Mouse (Mus musculus): ENCODE data around the gene Iqschfp. TPM values are rescaled to one million over a fixed set of nuclear protein-coding genes. Genes with fewer than 3 reads are reported as not detected.

Iqschfp gene
- polyA plus RNA-seq, 1 experiment from 2014 or later: not detected

DNA sequence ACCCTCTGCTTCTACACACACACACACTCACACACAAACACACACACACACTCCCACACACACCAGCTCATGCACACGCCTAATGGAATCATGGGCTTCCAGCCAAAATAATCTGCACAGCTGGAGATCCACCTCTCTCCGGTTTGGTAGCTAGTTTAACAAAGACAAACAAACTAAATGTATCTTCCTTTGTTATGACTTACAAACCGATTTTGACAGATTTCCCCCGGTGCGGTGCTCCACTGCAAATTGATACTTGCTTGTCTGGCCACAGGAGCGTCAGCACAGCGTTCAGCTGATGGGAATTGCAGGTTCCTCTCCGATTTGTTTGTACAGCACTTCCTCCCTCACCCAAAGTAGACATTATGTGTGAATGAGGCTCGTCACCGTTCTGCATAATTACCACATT, 483.1 kb downstream of the Iqschfp start:
- Histone ChIP-seq H3K9me3 (no peaks in the 10 kb centered on the region), H3K27me3 (no peaks in the 10 kb centered on the region), H3K9ac (no peak overlapping the region), H3K36me3 (no peaks in the 10 kb centered on the region), H3K4me1 (no peaks in the 10 kb centered on the region), H3K27ac (no peak overlapping the region), H3K4me3 (no peak overlapping the region), H3K4me2 (no peak overlapping the region)
- ATAC-seq (ENCODE audit: insufficient number of reproducible peaks, insufficient read depth, low FRiP score, low TSS enrichment, low read depth): no peak
- WGBS: 46% methylated on average over 10 of the region's 10 CpGs

DNA sequence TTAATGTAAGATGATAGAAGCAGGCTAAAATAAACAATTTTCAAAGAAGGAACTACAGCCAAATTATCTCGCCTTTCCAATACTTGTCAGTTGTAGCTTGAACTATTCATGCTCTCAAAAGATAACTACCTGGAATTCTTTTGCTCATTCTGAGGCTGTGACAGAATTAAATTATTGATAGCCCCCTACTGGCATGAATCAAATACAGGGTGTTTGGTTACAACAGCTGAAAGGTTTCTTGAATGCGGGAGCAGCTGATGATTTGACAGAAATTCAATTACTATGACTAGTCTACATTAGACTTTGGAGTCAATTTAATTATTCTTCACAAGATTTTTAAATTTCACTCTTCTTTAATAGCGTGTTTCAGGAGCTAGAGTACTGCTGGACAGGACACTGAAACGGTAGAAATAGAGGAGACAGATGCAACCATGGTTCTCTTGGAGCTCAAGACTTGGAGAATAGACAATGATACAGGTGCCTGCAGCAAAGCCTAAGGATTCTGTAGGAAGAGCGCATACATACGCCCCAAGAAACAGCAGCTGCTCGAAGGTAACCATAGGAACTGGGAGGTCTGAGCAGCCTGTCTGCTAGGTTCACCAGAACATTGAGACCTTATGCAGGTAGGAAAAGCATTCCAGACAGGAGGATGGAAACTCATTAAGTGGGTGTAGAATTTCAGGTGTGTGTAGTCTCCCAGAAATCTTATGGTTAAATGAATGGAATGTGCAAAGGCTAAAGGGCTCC, 485.6 kb downstream of the Iqschfp start:
- 62% methylated on average over 7 of the region's 7 CpGs for WGBS
- no peak for ATAC-seq (ENCODE audit: insufficient number of reproducible peaks, insufficient read depth, low FRiP score, low TSS enrichment, low read depth)
- H3K4me2 ChIP-seq: no peak overlapping the region
- no peak overlapping the region for H3K4me3 ChIP-seq
- H3K27me3 ChIP-seq: no peaks in the 10 kb centered on the region
- H3K27ac ChIP-seq: no peak overlapping the region
- no peaks in the 10 kb centered on the region for H3K36me3 ChIP-seq
- no peaks in the 10 kb centered on the region for H3K9me3 ChIP-seq
- H3K9ac ChIP-seq: no peak overlapping the region
- H3K4me1 ChIP-seq: no peaks in the 10 kb centered on the region

DNA sequence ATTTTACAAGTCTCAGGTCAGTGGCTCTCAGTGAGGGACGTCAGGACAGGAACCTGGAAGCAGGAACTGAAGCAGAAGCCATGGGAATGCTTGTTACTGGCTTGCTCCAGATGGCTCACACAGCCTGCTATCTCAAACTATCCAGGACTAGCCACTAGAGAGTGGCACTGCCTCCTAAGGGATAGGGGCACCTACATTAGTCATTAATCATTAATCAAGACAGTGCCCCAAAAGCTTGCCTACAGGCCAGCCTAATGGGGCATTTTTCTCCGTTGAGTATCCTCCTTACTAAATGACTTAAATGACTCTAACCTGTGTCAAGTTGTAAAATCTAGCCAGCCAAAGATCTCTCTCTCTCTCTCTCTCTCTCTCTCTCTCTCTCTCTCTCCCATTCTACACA, 486.8 kb downstream of the Iqschfp start:
- WGBS: 63% methylated on average over 2 of the region's 2 CpGs
- no peaks in the 10 kb centered on the region for H3K36me3 ChIP-seq
- no peak overlapping the region for H3K9ac ChIP-seq
- no peak overlapping the region for H3K4me3 ChIP-seq
- H3K9me3 ChIP-seq: no peaks in the 10 kb centered on the region
- H3K27me3 ChIP-seq: no peaks in the 10 kb centered on the region
- no peak for ATAC-seq (ENCODE audit: insufficient number of reproducible peaks, insufficient read depth, low FRiP score, low TSS enrichment, low read depth)
- H3K4me1 ChIP-seq: no peaks in the 10 kb centered on the region
- H3K27ac ChIP-seq: no peak overlapping the region
- H3K4me2 ChIP-seq: no peak overlapping the region

DNA sequence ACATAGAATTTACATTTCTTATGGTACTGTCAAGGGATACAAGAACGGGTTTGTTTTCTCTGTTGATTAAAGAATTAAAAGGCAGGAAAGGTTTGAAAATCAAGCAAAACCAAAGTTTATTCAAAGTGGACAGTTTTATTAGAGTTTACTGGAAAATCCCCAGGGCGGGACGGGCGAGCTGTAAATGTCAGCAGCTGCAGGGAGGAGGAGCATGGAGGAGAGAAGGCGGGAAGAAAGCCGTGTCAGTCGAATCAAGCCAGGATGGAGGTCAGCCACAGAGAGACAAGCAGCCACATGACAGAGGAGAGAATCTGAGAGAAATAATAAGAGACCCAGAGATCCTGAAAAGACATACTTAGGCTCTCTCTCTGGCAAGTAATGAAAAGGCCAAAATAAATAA, 487.2 kb downstream of the Iqschfp start:
- H3K4me3 ChIP-seq: no peak overlapping the region
- H3K4me1 ChIP-seq: no peaks in the 10 kb centered on the region
- H3K9ac ChIP-seq: no peak overlapping the region
- H3K36me3 ChIP-seq: no peaks in the 10 kb centered on the region
- ATAC-seq (ENCODE audit: insufficient number of reproducible peaks, insufficient read depth, low FRiP score, low TSS enrichment, low read depth): no peak
- WGBS: 38% methylated on average over 7 of the region's 7 CpGs
- H3K27ac ChIP-seq: no peak overlapping the region
- H3K27me3 ChIP-seq: no peaks in the 10 kb centered on the region
- no peak overlapping the region for H3K4me2 ChIP-seq
- no peaks in the 10 kb centered on the region for H3K9me3 ChIP-seq

DNA sequence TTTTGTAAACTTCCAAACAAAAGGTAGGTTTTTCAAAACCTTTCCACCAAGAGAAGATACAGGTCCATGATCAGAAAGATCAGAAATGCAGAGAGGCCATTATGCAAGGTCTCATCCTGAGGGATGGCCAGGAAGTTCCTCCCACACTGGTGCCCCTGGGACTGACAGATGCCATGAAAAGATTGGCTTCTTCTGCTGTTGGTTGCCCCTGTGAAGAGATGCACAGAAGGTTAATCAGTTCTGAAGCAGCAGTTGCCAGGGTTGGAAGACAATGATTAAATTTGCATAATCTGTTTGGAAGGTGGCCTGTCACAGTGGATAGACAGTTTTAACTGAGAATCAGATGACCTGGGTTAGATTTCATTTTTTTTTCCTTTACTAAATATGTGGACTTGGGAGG, 491.6 kb downstream of the Iqschfp start:
- no peaks in the 10 kb centered on the region for H3K36me3 ChIP-seq
- H3K27me3 ChIP-seq: no peaks in the 10 kb centered on the region
- no peak for ATAC-seq (ENCODE audit: insufficient number of reproducible peaks, insufficient read depth, low FRiP score, low TSS enrichment, low read depth)
- no peak overlapping the region for H3K4me2 ChIP-seq
- H3K4me3 ChIP-seq: no peak overlapping the region
- H3K27ac ChIP-seq: no peak overlapping the region
- no peaks in the 10 kb centered on the region for H3K4me1 ChIP-seq
- H3K9ac ChIP-seq: no peak overlapping the region
- H3K9me3 ChIP-seq: no peaks in the 10 kb centered on the region

DNA sequence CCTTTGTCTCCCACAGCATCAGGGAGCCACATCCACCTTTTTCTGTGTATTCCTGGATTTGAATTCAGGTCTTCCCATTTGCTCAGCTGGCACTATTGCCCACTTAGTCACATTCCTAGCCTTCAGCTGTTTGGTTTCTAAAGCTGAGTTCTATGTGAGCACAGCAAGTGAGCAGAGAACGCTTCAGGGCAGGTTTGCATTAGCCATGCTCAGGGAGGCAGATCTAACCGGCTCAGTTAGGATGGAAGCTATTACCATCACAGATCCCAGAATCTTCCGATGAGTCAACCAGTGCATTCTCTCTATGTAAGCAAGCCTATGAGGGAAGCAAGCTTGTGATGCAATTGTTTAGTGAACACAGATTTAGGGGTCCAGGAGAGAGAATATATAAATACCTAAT, 493.5 kb downstream of the Iqschfp start:
- 49% methylated on average over 3 of the region's 3 CpGs for WGBS
- no peak for ATAC-seq (ENCODE audit: insufficient number of reproducible peaks, insufficient read depth, low FRiP score, low TSS enrichment, low read depth)

DNA sequence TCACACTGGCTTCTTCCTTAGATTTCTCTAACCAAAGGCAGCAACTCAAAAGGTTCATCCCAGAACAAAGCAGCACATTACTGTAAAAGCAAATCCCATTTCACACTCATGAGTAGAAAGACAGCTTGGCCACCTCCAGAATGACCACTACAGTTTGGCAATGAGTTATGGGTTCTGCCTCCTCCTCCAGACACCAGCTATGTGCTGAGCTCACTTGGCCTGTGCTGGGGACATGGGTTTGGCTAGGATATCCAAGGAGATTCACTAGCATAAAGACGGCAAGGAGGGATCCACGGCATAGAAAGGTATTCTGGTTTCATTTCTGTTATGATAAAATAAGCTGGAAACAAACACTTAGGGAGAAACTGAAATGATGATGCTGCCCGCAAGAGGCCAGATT, 496.0 kb downstream of the Iqschfp start:
- no peaks in the 10 kb centered on the region for H3K4me1 ChIP-seq
- no peak overlapping the region for H3K4me2 ChIP-seq
- WGBS: 93% methylated on average over 3 of the region's 3 CpGs
- no peaks in the 10 kb centered on the region for H3K9me3 ChIP-seq
- no peak overlapping the region for H3K27ac ChIP-seq
- H3K4me3 ChIP-seq: no peak overlapping the region
- H3K36me3 ChIP-seq: no peaks in the 10 kb centered on the region
- ATAC-seq (ENCODE audit: insufficient number of reproducible peaks, insufficient read depth, low FRiP score, low TSS enrichment, low read depth): no peak
- H3K27me3 ChIP-seq: no peaks in the 10 kb centered on the region
- H3K9ac ChIP-seq: no peak overlapping the region

More for the DNA sequence above, 493.5 kb downstream of the Iqschfp start:
- H3K36me3 ChIP-seq: no peaks in the 10 kb centered on the region
- H3K4me2 ChIP-seq: no peak overlapping the region
- no peaks in the 10 kb centered on the region for H3K27me3 ChIP-seq
- H3K9me3 ChIP-seq: no peaks in the 10 kb centered on the region
- H3K4me1 ChIP-seq: no peaks in the 10 kb centered on the region
- H3K27ac ChIP-seq: no peak overlapping the region
- H3K9ac ChIP-seq: no peak overlapping the region
- H3K4me3 ChIP-seq: no peak overlapping the region

DNA sequence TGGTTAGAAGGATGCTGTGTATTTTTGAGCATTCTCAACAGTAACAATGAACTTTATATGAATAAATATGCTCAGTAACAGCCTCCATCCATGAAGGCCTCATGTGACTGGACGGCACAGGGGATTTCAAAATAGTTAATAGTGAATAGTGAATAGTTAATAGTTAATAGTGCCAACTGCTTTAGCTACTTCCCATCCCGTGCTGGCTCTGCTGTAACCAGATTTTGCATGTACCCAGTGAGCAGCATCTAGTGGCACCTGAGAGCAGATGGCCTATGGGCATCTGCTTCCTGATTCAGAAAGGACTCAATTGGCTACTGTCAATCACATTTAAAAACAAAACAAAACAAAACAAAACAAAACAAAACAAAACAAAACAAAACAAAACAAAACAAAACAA, 501.5 kb downstream of the Iqschfp start:
- Histone ChIP-seq H3K4me3 (no peak overlapping the region), H3K27me3 (no peaks in the 10 kb centered on the region), H3K36me3 (no peaks in the 10 kb centered on the region), H3K9ac (no peak overlapping the region), H3K27ac (no peak overlapping the region), H3K9me3 (no peaks in the 10 kb centered on the region), H3K4me2 (no peak overlapping the region), H3K4me1 (no peaks in the 10 kb centered on the region)
- 69% methylated on average over 2 of the region's 2 CpGs for WGBS
- ATAC-seq (ENCODE audit: insufficient number of reproducible peaks, insufficient read depth, low FRiP score, low TSS enrichment, low read depth): no peak

DNA sequence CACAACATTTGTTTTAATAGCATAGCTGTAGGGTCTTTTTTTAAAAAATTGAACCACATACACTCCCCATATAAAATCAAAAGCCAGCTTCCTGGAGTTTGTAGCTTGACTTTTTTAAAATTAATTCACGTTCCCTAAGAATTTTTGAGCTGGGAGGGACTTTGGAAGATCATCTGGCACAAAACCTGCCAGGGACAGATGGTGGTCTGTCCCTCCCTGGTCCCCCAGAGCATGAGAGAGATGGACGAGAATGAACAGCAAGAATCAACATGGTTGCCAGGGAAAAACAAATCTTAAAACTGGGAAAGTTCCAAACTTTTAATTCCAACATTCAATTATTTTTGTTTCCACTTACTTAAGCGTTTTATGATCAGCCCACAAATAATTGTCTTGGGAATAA, 506.7 kb downstream of the Iqschfp start:
- Histone ChIP-seq H3K9me3 (no peaks in the 10 kb centered on the region), H3K4me2 (no peak overlapping the region), H3K4me3 (no peak overlapping the region), H3K9ac (no peak overlapping the region), H3K27me3 (no peaks in the 10 kb centered on the region; the same call in 1 of the 2 replicates), H3K36me3 (no peaks in the 10 kb centered on the region), H3K4me1 (no peaks in the 10 kb centered on the region), H3K27ac (no peak overlapping the region)
- no peak for ATAC-seq (ENCODE audit: insufficient number of reproducible peaks, insufficient read depth, low FRiP score, low TSS enrichment, low read depth)
- WGBS: 77% methylated on average over 3 of the region's 3 CpGs

DNA sequence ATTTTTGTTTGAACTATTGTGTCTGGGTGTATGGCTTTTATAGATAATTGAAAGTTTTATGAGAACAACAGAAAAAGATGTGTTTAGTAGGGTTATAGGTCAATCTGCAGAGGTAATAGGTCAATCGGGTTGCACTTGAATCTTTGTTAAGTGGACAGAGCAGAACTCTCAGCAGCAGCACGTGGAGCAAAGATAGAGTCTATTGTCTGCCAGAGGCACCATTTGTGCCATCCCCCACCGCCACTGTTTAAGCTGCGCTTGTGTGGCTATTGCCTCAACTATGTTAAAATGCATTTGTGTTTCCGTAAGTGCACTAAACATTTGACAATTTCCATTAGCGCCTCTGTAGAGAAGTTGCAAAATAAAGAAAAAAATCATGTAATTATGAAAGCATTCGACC, 508.1 kb downstream of the Iqschfp start:
- H3K4me1 ChIP-seq: no peaks in the 10 kb centered on the region
- no peaks in the 10 kb centered on the region; the same call in 1 of the 2 replicates for H3K27me3 ChIP-seq
- 73% methylated on average over 7 of the region's 7 CpGs for WGBS
- H3K36me3 ChIP-seq: no peaks in the 10 kb centered on the region
- H3K9ac ChIP-seq: no peak overlapping the region
- ATAC-seq (ENCODE audit: insufficient number of reproducible peaks, insufficient read depth, low FRiP score, low TSS enrichment, low read depth): no peak
- no peaks in the 10 kb centered on the region for H3K9me3 ChIP-seq
- H3K27ac ChIP-seq: no peak overlapping the region
- H3K4me2 ChIP-seq: no peak overlapping the region
- H3K4me3 ChIP-seq: no peak overlapping the region

DNA sequence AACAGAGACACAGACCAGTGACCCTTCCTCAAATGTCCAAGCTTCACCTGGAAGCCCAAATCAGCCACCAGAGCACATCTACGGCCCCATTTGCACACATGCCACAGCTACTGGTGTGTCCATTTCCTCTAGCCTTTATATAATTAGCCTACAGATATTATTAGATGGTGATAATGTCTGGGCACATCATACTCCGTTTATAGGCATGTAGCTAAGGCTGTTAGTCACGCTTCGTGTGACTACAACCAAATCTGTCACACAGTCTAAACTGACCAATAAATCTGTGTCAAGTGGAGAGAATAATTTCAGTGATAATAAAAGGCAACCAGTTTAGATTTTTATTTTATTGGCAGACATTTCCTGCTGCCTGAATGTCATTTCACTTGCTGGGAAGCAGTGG, 511.3 kb downstream of the Iqschfp start:
- peaks cover 8% of the 10 kb centered on the region for H3K27me3 ChIP-seq
- no peaks in the 10 kb centered on the region for H3K36me3 ChIP-seq
- no peak overlapping the region for H3K9ac ChIP-seq
- no peak overlapping the region for H3K4me3 ChIP-seq
- 78% methylated on average over 4 of the region's 4 CpGs for WGBS
- no peaks in the 10 kb centered on the region for H3K9me3 ChIP-seq
- peaks cover 7% of the 10 kb centered on the region for H3K4me1 ChIP-seq
- H3K27ac ChIP-seq: no peak overlapping the region
- no peak overlapping the region for H3K4me2 ChIP-seq
- no peak for ATAC-seq (ENCODE audit: insufficient number of reproducible peaks, insufficient read depth, low FRiP score, low TSS enrichment, low read depth)

DNA sequence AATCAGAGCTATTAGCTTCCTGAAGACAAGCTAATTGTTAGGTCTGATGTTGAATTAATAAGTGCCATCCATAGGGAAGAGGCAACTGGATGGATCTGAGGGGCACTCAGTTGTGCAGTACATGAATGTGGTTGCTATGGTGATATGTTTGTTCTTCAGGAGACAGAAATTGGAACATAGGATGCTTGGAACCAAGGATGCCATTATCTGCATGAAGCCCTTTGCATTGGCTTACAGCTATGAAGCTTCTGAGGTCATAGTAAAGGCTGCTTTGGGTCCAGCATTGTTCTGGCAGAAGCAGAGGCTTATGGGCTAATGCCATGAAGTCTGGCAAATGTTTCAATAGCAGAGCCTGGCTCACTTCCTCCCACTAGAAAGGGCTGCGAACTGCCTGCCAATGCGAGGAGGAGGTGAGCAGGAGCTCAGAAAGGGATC, 511.8 kb downstream of the Iqschfp start:
- Histone ChIP-seq H3K9me3 (no peaks in the 10 kb centered on the region), H3K9ac (no peak overlapping the region), H3K27me3 (peaks cover 8% of the 10 kb centered on the region), H3K4me3 (no peak overlapping the region), H3K36me3 (no peaks in the 10 kb centered on the region), H3K4me1 (peaks cover 10% of the 10 kb centered on the region), H3K27ac (no peak overlapping the region), H3K4me2 (no peak overlapping the region)
- WGBS: 77% methylated on average over 2 of the region's 2 CpGs
- ATAC-seq (ENCODE audit: insufficient number of reproducible peaks, insufficient read depth, low FRiP score, low TSS enrichment, low read depth): no peak

All from embryonic facial prominence, embryonic 13.5 days (tissue).